Mouse (Mus musculus) liver, embryonic 14.5 days (tissue): ENCODE measurements at regions not wholly inside any gene's neighbourhood (a gene's known extent, or its start where the extent isn't known, plus 50 kb on each side); places are given as distances from the start of the nearest gene placed in this dataset.

Experiments used
- ATAC-seq: fragments of 200-750 bp; cut with Nextera tagmentation; 2 replicates; pipeline ENCODE4 v1.8.0; 2017; ENCODE audit warnings: moderate number of reproducible peaks, mild to moderate bottlenecking, moderate library complexity; ENCODE audit not compliant: insufficient read depth
- DNase-seq, 3 experiments: peaks; one replicate each; pipeline ENCODE4 v3.0.0-alpha.2; 2012 to 2013; ENCODE audit warnings: low read depth in 3 of 3, low spot score in 3 of 3
- H3K27ac ChIP-seq: fragments of 300-500 bp; sonication (generic); 2 replicates; pipeline ENCODE4 v1.5.1; 2014; ENCODE audit warnings: moderate library complexity, mild to moderate bottlenecking, control low read depth, inconsistent platforms
- H3K27me3 ChIP-seq: fragments of 300-500 bp; sonication (generic); 2 replicates; pipeline ENCODE4 v1.6.1; 2014; ENCODE audit warnings: mild to moderate bottlenecking, low read length, moderate library complexity; ENCODE audit not compliant: control insufficient read depth, insufficient read depth
- H3K36me3 ChIP-seq: fragments of 300-500 bp; sonication (generic); replicated peaks from 2 replicates; pipeline ENCODE4 v1.6.1; 2014; ENCODE audit warnings: low read depth; ENCODE audit not compliant: control insufficient read depth, insufficient read depth
- H3K4me1 ChIP-seq, 2 experiments: fragments of 200-500 bp in 1 of 2; fragments of 300-500 bp in 1 of 2; sonication (generic) in 1 of 2; replicated peaks; 2 replicates each; pipeline ENCODE4 v1.6.1; 2012 to 2014; ENCODE audit warnings: antibody characterized with exemption in 1 of 2, inconsistent platforms in 1 of 2, low read length in 1 of 2; ENCODE audit not compliant: control insufficient read depth in 2 of 2, insufficient read depth in 2 of 2
- H3K4me2 ChIP-seq: fragments of 300-500 bp; sonication (generic); 2 replicates; pipeline ENCODE4 v1.6.1; 2014; ENCODE audit warnings: low read depth, mild to moderate bottlenecking, control low read depth, moderate library complexity
- H3K4me3 ChIP-seq, 2 experiments: fragments of 200-500 bp in 1 of 2; fragments of 300-500 bp in 1 of 2; sonication (generic) in 1 of 2; 2 replicates each; pipeline ENCODE4 v1.5.1; 2012 to 2014; ENCODE audit warnings: low read depth in 2 of 2, low read length in 2 of 2, mild to moderate bottlenecking in 2 of 2, control low read depth in 1 of 2, inconsistent platforms in 1 of 2, moderate library complexity in 1 of 2; ENCODE audit not compliant: insufficient read depth in 1 of 2
- H3K9ac ChIP-seq: fragments of 300-500 bp; sonication (generic); replicated peaks from 2 replicates; pipeline ENCODE4 v1.6.1; 2014; ENCODE audit warnings: mild to moderate bottlenecking, control low read depth, moderate library complexity
- H3K9me3 ChIP-seq: fragments of 300-500 bp; sonication (generic); 2 replicates; pipeline ENCODE4 v1.6.1; 2016; ENCODE audit warnings: low read length, mixed read lengths; ENCODE audit not compliant: control insufficient read depth
- CTCF ChIP-seq: IDR thresholded peaks from 2 replicates; pipeline ENCODE4 v1.5.1; 2016; ENCODE audit warnings: antibody characterized with exemption, low read depth, control low read depth
- EP300 ChIP-seq: IDR thresholded peaks from 2 replicates; pipeline ENCODE4 v1.6.1; 2016; ENCODE audit warnings: antibody characterized with exemption, low read depth
- WGBS: fragments of 180-500 bp; shearing (Covaris S2); extraction: QIAGEN DNeasy Blood & Tissue Kit; methylation state at CpG from one replicate; pipeline ENCODE4 v1.1.7; 2014; ENCODE audit not compliant: insufficient replicate concordance; 5-methylcytosine and 5-hydroxymethylcytosine counted together

DNA sequence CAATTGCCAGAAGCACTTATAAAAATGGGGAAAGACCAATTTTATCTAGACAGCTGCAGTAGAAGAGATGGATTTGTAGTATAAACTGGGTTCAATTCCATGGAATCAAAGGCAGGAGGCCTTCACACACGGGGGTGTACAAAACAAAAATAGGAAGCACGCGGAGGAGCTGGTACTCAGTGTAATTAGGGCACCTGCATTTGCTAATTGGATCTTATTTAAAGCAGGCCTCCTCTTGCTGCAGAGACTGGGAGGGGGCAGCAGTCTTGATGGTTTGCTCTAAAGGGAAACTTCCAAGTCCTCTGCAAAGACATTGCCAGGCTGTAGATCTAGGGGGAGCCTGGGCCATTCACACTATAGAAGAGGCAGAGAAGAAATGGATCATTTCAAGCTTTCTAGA is 268.2 kb upstream of the Tmem132c start:
- no peak for DNase-seq

DNA sequence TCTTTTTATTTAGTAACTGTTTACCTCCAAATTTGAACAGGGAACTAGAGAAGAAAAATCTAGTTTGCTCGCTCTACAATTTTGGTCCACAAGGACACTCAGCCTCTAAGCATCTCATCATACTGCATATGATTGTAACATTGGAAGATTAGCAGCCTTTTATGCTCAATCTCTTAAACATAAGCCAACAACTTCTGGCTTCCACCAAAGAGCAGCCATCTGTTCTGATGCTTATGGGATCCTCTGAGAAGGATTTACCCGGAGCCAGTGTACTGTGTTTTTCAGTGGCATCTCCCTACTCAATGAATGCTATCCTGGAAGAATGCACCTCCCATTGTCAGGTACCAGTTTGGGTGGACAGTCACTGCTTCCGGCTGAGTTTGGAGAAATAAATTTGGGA is 267.0 kb upstream of the Tmem132c start:
- no peak for ATAC-seq
- WGBS = 69% methylated on average over 3 of the region's 3 CpGs
- H3K27ac ChIP-seq = no peak overlapping the region

More for the DNA sequence above, 268.2 kb upstream of the Tmem132c start:
- Histone ChIP-seq H3K4me3 (no peak overlapping the region), H3K27ac (no peak overlapping the region), H3K4me2 (no peak overlapping the region), H3K4me1 (no peaks in the 10 kb centered on the region), H3K27me3 (no peaks in the 10 kb centered on the region), H3K9ac (no peak overlapping the region), H3K36me3 (no peaks in the 10 kb centered on the region), H3K9me3 (no peaks in the 10 kb centered on the region; the same call in 1 of the 2 replicates)
- WGBS = 57% methylated on average over 3 of the region's 3 CpGs
- no peak for TF ChIP-seq EP300
- TF ChIP-seq CTCF = no peak
- no peak for ATAC-seq

DNA sequence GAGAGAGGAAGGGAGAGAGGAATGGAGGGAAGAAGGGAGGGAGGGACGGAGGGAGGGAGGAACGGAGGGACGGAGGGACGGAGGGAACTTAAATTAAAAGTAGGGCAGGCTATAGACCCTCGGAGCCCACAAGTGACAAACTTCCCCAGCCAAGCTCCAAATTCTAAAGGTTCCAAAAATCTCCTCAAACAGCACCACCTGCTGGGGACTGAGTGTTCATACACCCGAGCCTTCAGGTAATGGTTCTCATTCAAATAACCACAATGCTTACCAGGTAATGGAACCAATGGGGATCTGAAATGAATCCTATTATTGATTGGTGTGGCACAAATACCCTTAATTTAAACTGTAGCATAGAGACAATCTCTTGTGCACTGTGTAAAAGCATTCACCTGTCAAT is 246.0 kb upstream of the Tmem132c start:
- WGBS = 50% methylated on average over 6 of the region's 6 CpGs
- no peak for ATAC-seq

More for the DNA sequence above, 267.0 kb upstream of the Tmem132c start:
- TF ChIP-seq CTCF = no peak
- no peak for TF ChIP-seq EP300
- Histone ChIP-seq H3K9ac (no peak overlapping the region), H3K4me1 (no peaks in the 10 kb centered on the region), H3K4me3 (no peak overlapping the region), H3K27me3 (no peaks in the 10 kb centered on the region), H3K4me2 (no peak overlapping the region), H3K9me3 (no peaks in the 10 kb centered on the region; the same call in 1 of the 2 replicates), H3K36me3 (no peaks in the 10 kb centered on the region)
- DNase-seq = no peak

DNA sequence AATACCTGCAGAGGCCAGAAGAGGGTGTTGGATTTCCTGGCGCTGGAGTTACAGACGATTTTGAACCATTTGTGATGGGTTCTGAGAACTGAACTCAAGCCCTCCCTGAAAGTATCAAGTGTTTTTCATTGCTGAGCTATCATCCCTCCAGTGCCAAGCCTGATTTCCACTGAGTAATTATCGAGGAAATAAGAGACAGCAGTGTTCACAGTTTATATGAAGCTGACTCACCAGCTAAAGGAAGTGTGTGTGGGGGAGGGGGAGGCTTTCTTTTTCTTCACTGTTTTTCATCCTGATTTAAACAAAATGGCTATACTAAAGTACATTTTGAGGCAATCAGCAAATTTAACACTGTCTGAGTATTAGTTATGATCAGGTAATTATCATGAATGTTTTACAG is 227.4 kb upstream of the Tmem132c start:
- H3K4me2 ChIP-seq = no peak overlapping the region
- H3K27ac ChIP-seq = no peak overlapping the region
- WGBS = 48% methylated on average over 3 of the region's 3 CpGs
- no peaks in the 10 kb centered on the region for H3K36me3 ChIP-seq
- no peaks in the 10 kb centered on the region for H3K4me1 ChIP-seq
- H3K27me3 ChIP-seq = no peaks in the 10 kb centered on the region
- H3K9me3 ChIP-seq = no peaks in the 10 kb centered on the region; the same call in 1 of the 2 replicates
- no peak for ATAC-seq
- H3K4me3 ChIP-seq = no peak overlapping the region
- no peak for DNase-seq
- TF ChIP-seq CTCF (no peak), EP300 (no peak)
- no peak overlapping the region for H3K9ac ChIP-seq

More for the DNA sequence above, 246.0 kb upstream of the Tmem132c start:
- H3K27me3 ChIP-seq = no peaks in the 10 kb centered on the region
- H3K9me3 ChIP-seq = no peaks in the 10 kb centered on the region; the same call in 1 of the 2 replicates
- no peak overlapping the region for H3K4me3 ChIP-seq
- H3K4me1 ChIP-seq = no peaks in the 10 kb centered on the region
- no peak overlapping the region for H3K4me2 ChIP-seq
- no peak overlapping the region for H3K9ac ChIP-seq
- no peaks in the 10 kb centered on the region for H3K36me3 ChIP-seq
- DNase-seq = no peak
- no peak overlapping the region for H3K27ac ChIP-seq
- TF ChIP-seq EP300 (no peak), CTCF (peak; percentile 18; the same call in 1 of the 2 replicates)

DNA sequence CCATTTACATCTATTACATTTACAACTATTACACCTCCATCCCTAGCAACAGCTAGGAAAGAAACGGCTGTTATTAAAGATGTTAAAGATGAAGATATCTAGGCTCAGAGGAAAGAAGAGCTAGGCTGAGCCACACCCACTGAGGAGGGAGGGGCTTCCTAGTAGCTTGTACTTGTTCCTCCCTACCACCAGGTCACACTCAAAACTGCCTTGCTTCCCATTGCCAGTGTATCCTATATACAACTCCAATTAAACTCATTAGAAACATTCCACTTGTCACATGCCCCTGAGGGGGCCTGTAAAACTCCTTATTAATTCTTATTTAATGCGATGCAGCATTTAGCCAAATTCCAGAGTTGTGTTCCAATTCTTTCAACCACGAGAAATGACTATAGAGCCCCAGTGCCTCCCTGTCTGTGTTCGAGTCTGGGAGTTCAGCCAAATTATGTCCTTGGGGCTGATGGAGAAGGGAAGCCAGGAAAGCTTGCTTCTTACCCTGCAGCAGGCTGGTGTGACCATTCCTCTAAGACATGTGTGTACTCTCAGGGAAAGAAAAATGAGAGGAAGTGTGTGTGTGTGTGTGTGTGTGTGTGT is 225.0 kb upstream of the Tmem132c start:
- H3K4me2 ChIP-seq = no peak overlapping the region
- ATAC-seq (no peak), DNase-seq (no peak)
- no peaks in the 10 kb centered on the region for H3K4me1 ChIP-seq
- H3K4me3 ChIP-seq = no peak overlapping the region
- no peak for TF ChIP-seq CTCF
- TF ChIP-seq EP300 = no peak
- no peaks in the 10 kb centered on the region; the same call in 1 of the 2 replicates for H3K9me3 ChIP-seq
- H3K27ac ChIP-seq = no peak overlapping the region
- no peaks in the 10 kb centered on the region for H3K36me3 ChIP-seq
- 50% methylated on average over 4 of the region's 4 CpGs for WGBS
- no peaks in the 10 kb centered on the region for H3K27me3 ChIP-seq
- no peak overlapping the region for H3K9ac ChIP-seq
